Mouse (Mus musculus): ENCODE data around the gene Slc45a3.

Slc45a3 gene

GRCm38 (mm10) chr1:131993169-131994040 lies 30.6 kb downstream of the Slc45a3 start:
- no peak for DNase-seq (ENCODE audit: low read depth, low spot score)

- DNase-seq (ENCODE audit: low read depth, low spot score): peak; percentile 70
Observed at GRCm38 (mm10) chr1:131995062-131995461, 32.3 kb downstream of the Slc45a3 start.

GRCm38 (mm10) chr1:132000506-132000905 lies 37.7 kb downstream of the Slc45a3 start:
- peak; percentile 56 for DNase-seq (ENCODE audit: low read depth, low spot score)

GRCm38 (mm10) chr1:132001880-132002330 lies 39.1 kb downstream of the Slc45a3 start:
- no peak for DNase-seq (ENCODE audit: low read depth, low spot score)

GRCm38 (mm10) chr1:132003111-132003510 lies 40.3 kb downstream of the Slc45a3 start:
- no peak for DNase-seq (ENCODE audit: low read depth, low spot score)

GRCm38 (mm10) chr1:132003817-132004216 lies 41.0 kb downstream of the Slc45a3 start:
- no peak for DNase-seq (ENCODE audit: low read depth, low spot score)

GRCm38 (mm10) chr1:132004574-132005180 lies 41.9 kb downstream of the Slc45a3 start:
- DNase-seq (ENCODE audit: low read depth, low spot score): peak; percentile 23

GRCm38 (mm10) chr1:132005466-132005865 lies 42.7 kb downstream of the Slc45a3 start:
- no peak for DNase-seq (ENCODE audit: low read depth, low spot score)

GRCm38 (mm10) chr1:132006046-132006445 lies 43.3 kb downstream of the Slc45a3 start:
- DNase-seq (ENCODE audit: low read depth, low spot score): no peak

- no peak for DNase-seq (ENCODE audit: low read depth, low spot score)
Observed at GRCm38 (mm10) chr1:132006721-132007120, 44.0 kb downstream of the Slc45a3 start.

GRCm38 (mm10) chr1:132007282-132007815 lies 44.6 kb downstream of the Slc45a3 start, which contains the start of gene Elk4:
Gene Elk4, plus strand, starts transcription at chr1:132007607.
- peak; percentile 95 for DNase-seq (ENCODE audit: low read depth, low spot score)

GRCm38 (mm10) chr1:132007828-132008827 lies 45.4 kb downstream of the Slc45a3 start:
- DNase-seq (ENCODE audit: low read depth, low spot score): peak; percentile 97

- DNase-seq (ENCODE audit: low read depth, low spot score): no peak
Observed at GRCm38 (mm10) chr1:132008881-132009644, 46.3 kb downstream of the Slc45a3 start.

- DNase-seq (ENCODE audit: low read depth, low spot score): peak; percentile 88
Observed at GRCm38 (mm10) chr1:132010632-132011501, 48.1 kb downstream of the Slc45a3 start.

GRCm38 (mm10) chr1:132011785-132012184 lies 49.0 kb downstream of the Slc45a3 start:
- DNase-seq (ENCODE audit: low read depth, low spot score): peak; percentile 54

- DNase-seq (ENCODE audit: low read depth, low spot score): no peak
Observed at GRCm38 (mm10) chr1:132012861-132013260, 50.1 kb downstream of the Slc45a3 start.

- peak; percentile 52 for DNase-seq (ENCODE audit: low read depth, low spot score)
Observed at GRCm38 (mm10) chr1:132014800-132015199, 52.0 kb downstream of the Slc45a3 start.

GRCm38 (mm10) chr1:132016691-132017090 lies 53.9 kb downstream of the Slc45a3 start:
- no peak for DNase-seq (ENCODE audit: low read depth, low spot score)

GRCm38 (mm10) chr1:132019876-132020275 lies 57.1 kb downstream of the Slc45a3 start:
- DNase-seq (ENCODE audit: low read depth, low spot score): no peak
